Mouse (Mus musculus) kidney, adult 2 months (tissue): ENCODE data around the gene Borcs5.

Source experiments
- CTCF ChIP-seq: fragments of 200-500 bp; conservative IDR thresholded peaks from 2 replicates; pipeline ENCODE4 v1.5.1; 2011; ENCODE audit warnings: low read depth, mild to moderate bottlenecking, control low read depth, low read length, moderate library complexity, mixed read lengths; ENCODE audit not compliant: insufficient read depth, insufficient read length
- POLR2A ChIP-seq: fragments of 200-500 bp; IDR thresholded peaks from one replicate; pipeline ENCODE4 v1.6.1; 2011; ENCODE audit warnings: low read depth, low read length, control low read depth

DNA sequence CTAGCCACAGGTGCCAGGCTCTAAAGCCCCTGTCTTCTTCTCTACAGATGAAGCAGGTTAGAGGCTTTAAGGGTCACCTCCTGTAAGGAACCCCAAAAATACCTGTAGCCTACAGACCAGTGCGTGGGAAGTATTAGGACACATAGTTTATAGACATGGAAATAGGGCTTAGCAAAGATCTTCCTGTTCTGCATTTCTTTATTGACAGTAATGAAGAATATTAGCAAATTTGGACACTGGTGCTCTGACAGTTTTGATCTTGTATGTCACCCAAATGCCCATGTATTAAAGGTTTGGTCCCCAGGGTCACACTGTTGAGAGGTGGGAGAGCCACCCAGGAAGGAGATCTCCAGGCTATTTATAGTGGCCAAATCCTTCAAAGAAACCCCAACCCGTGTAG lies 57.2 kb downstream of the Borcs5 start:
- no peak for TF ChIP-seq CTCF
- TF ChIP-seq POLR2A = no peak
